In the genomic region with DNA sequence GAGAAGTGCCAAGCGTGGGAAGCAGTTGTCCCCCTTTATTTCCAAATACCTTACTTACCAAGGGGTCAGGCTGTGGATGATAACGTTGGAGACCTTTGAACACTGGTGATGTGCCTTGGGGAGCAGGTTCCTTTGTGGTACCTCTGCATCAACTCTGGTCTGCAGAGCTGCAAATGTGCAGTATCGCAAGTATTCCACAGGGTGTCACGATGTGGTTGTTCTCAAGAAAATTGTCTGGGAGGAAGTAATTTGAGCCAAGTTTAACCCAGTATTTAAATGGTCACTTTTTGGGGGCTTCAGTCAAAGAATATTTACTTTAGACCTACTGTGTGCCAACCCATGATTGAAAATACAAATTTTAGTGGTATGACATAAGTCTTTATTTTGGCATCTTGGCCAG, we compare ENCODE assay signal across 10 mouse cellular contexts.
A peak's percentile ranks its signal among the peaks of the same experiment; 100 is the strongest.
DNase-seq lines count a peak whose midpoint lies in the region; ATAC-seq and TF ChIP-seq lines count a peak whose summit lies in the region.
"Had no signal": no experiment of that assay in that cellular context is flagged by ENCODE, and none has a peak within 500 bp of the region (broad histone marks: within the 10 kb centered on the region; RNA-seq: fewer than 3 reads in every experiment).

No protein-coding gene starts in this region.

- H3K9ac ChIP-seq in hindbrain, embryonic 16.5 days (ENCODE audit: low read depth, low read length), result no peak overlapping the region
- H3K9ac ChIP-seq in midbrain, postnatal 0 days (replicated peaks; ENCODE audit: low read length, poor library complexity, severe bottlenecking), result no peak overlapping the region
- H3K9ac ChIP-seq: embryonic facial prominence, embryonic 15.5 days; liver, embryonic 13.5 days had no signal

- no peak for TF ChIP-seq POLR2A in cortical plate, adult 2 months (IDR thresholded peaks at IDR 0.05; ENCODE audit: extremely low read depth, insufficient read depth, low read length)

- peak; percentile 5 for DNase-seq in hindbrain, embryonic 10.5 days (ENCODE audit: low spot score)
- peak; percentile 72 for DNase-seq in midbrain, postnatal 0 days (ENCODE audit: low spot score)
- no peak for DNase-seq in midbrain, embryonic 10.5 days (ENCODE audit: low spot score)
- DNase-seq in lung, postnatal 36 days, result peak; percentile 3
- DNase-seq in urinary bladder, adult 2 months (ENCODE audit: low spot score), result no peak
- no peak for DNase-seq in frontal cortex, postnatal 25 days (ENCODE audit: low spot score in 2 of 2)
- DNase-seq: liver, embryonic 13.5 days had no signal

- no peaks in the 10 kb centered on the region for H3K36me3 ChIP-seq in hindbrain, embryonic 10.5 days
- H3K36me3 ChIP-seq in hindbrain, embryonic 16.5 days (ENCODE audit: control insufficient read depth, insufficient read depth, low read length), result no peaks in the 10 kb centered on the region
- no peaks in the 10 kb centered on the region for H3K36me3 ChIP-seq in midbrain, postnatal 0 days (ENCODE audit: insufficient read depth, low read length)
- no peaks in the 10 kb centered on the region for H3K36me3 ChIP-seq in midbrain, embryonic 10.5 days
- H3K36me3 ChIP-seq: embryonic facial prominence, embryonic 15.5 days; liver, embryonic 13.5 days had no signal

- H3K27me3 ChIP-seq in hindbrain, embryonic 10.5 days (ENCODE audit: insufficient read depth, poor library complexity, severe bottlenecking), result no peaks in the 10 kb centered on the region
- H3K27me3 ChIP-seq in hindbrain, embryonic 16.5 days (replicated peaks; ENCODE audit: control insufficient read depth, insufficient read depth, low read length), result no peaks in the 10 kb centered on the region
- H3K27me3 ChIP-seq in midbrain, postnatal 0 days (ENCODE audit: insufficient read depth, low read length), result no peaks in the 10 kb centered on the region
- no peaks in the 10 kb centered on the region for H3K27me3 ChIP-seq in midbrain, embryonic 10.5 days (ENCODE audit: low read depth, poor library complexity, severe bottlenecking)
- H3K27me3 ChIP-seq: embryonic facial prominence, embryonic 15.5 days; liver, embryonic 13.5 days had no signal

- ATAC-seq in hindbrain, embryonic 16.5 days, result no peak
- no peak for ATAC-seq in midbrain, postnatal 0 days (ENCODE audit: low FRiP score)

- 60% methylated on average over 4 of the region's 4 CpGs for whole genome bisulfite sequencing in hindbrain, embryonic 10.5 days
- 44% methylated on average over 4 of the region's 4 CpGs for WGBS in hindbrain, embryonic 16.5 days
- 53% methylated on average over 4 of the region's 4 CpGs for WGBS in midbrain, postnatal 0 days
- WGBS in midbrain, embryonic 10.5 days, result 51% methylated on average over 4 of the region's 4 CpGs

- no peak overlapping the region for H3K27ac ChIP-seq in hindbrain, embryonic 10.5 days
- no peak overlapping the region for H3K27ac ChIP-seq in hindbrain, embryonic 16.5 days (ENCODE audit: low read depth, low read length)
- no peak overlapping the region for H3K27ac ChIP-seq in midbrain, postnatal 0 days (ENCODE audit: low read depth, low read length)
- H3K27ac ChIP-seq in midbrain, embryonic 10.5 days (replicated peaks), result no peak overlapping the region
- no peak overlapping the region for H3K27ac ChIP-seq in cortical plate, adult 2 months (ENCODE audit: insufficient read depth, low read length)
- H3K27ac ChIP-seq: liver, embryonic 13.5 days had no signal

- H3K4me2 ChIP-seq in hindbrain, embryonic 16.5 days (ENCODE audit: low read length), result no peak overlapping the region
- H3K4me2 ChIP-seq in midbrain, postnatal 0 days (ENCODE audit: low read depth, low read length, poor library complexity, severe bottlenecking), result no peak overlapping the region
- H3K4me2 ChIP-seq: embryonic facial prominence, embryonic 15.5 days; liver, embryonic 13.5 days had no signal

- peak; percentile 81 for TF ChIP-seq CTCF in midbrain, postnatal 0 days (IDR thresholded peaks at IDR 0.05)
- peak; percentile 57 for TF ChIP-seq CTCF in cortical plate, adult 2 months (IDR thresholded peaks at IDR 0.05; ENCODE audit: extremely low read depth, insufficient read depth, low read length)

- H3K4me1 ChIP-seq in hindbrain, embryonic 10.5 days (replicated peaks), result no peaks in the 10 kb centered on the region
- no peaks in the 10 kb centered on the region for H3K4me1 ChIP-seq in hindbrain, embryonic 16.5 days (ENCODE audit: control insufficient read depth, insufficient read depth, low read depth, low read length)
- no peaks in the 10 kb centered on the region for H3K4me1 ChIP-seq in midbrain, postnatal 0 days (ENCODE audit: insufficient read depth, low read length)
- H3K4me1 ChIP-seq in midbrain, embryonic 10.5 days, result peaks cover 15% of the 10 kb centered on the region
- H3K4me1 ChIP-seq in cortical plate, adult 2 months (ENCODE audit: control insufficient read depth, insufficient read depth, low read length), result no peaks in the 10 kb centered on the region; the same call in 1 of the 2 replicates
- H3K4me1 ChIP-seq: liver, embryonic 13.5 days had no signal

- H3K9me3 ChIP-seq in hindbrain, embryonic 10.5 days, result no peaks in the 10 kb centered on the region
- no peaks in the 10 kb centered on the region for H3K9me3 ChIP-seq in hindbrain, embryonic 16.5 days (ENCODE audit: control insufficient read depth, low read length)
- no peaks in the 10 kb centered on the region for H3K9me3 ChIP-seq in midbrain, postnatal 0 days (ENCODE audit: low read length)
- H3K9me3 ChIP-seq in midbrain, embryonic 10.5 days (replicated peaks), result no peaks in the 10 kb centered on the region
- H3K9me3 ChIP-seq: embryonic facial prominence, embryonic 15.5 days; liver, embryonic 13.5 days had no signal

- no peak overlapping the region for H3K4me3 ChIP-seq in hindbrain, embryonic 10.5 days
- H3K4me3 ChIP-seq in hindbrain, embryonic 16.5 days (ENCODE audit: low read length), result no peak overlapping the region
- no peak overlapping the region for H3K4me3 ChIP-seq in midbrain, postnatal 0 days (ENCODE audit: low read depth, low read length)
- H3K4me3 ChIP-seq in midbrain, embryonic 10.5 days, result no peak overlapping the region
- H3K4me3 ChIP-seq in cortical plate, adult 2 months (ENCODE audit: insufficient read depth, low read length), result no peak overlapping the region
- H3K4me3 ChIP-seq: embryonic facial prominence, embryonic 15.5 days; liver, embryonic 13.5 days had no signal

Comparison
In these comparisons a context has a peak if more than half of its experiments do, and no peak if none do; other contexts are left out.
1. DNase-seq: peak in hindbrain, embryonic 10.5 days (single experiment), midbrain, postnatal 0 days (single experiment) and lung, postnatal 36 days (single experiment); none in midbrain, embryonic 10.5 days (single experiment), urinary bladder, adult 2 months (single experiment) and frontal cortex, postnatal 25 days (0 of 2).